Mouse (Mus musculus): Measurements from ENCODE around the gene Il15.

Gene Il15

GRCm38 (mm10) chr8:82402686-82403330, at the start of gene Il15:
Gene Il15 (minus strand): TSS chr8:82403222.
- no peak for DNase-seq (ENCODE audit: low read depth, low spot score)

DNA sequence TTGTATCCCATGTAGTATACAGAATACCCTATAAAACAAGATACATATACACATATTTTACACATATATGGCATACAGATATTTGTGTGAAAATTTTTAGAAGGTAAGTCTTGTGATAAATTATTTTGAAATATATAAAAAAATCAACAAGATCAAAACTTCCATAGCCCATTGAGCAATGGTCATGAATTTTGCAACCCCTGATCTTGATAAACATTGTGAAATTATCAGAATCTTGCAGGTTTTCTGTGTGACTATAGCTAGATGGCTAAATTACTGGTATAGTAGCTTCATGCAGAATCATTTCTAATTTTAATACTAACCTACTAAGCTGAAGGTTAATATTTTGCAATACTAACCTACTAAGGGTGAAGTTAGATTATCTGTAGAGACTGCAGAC, 41.9 kb upstream of the Il15 start:
- DNase-seq (ENCODE audit: low read depth, low spot score) = no peak

DNA sequence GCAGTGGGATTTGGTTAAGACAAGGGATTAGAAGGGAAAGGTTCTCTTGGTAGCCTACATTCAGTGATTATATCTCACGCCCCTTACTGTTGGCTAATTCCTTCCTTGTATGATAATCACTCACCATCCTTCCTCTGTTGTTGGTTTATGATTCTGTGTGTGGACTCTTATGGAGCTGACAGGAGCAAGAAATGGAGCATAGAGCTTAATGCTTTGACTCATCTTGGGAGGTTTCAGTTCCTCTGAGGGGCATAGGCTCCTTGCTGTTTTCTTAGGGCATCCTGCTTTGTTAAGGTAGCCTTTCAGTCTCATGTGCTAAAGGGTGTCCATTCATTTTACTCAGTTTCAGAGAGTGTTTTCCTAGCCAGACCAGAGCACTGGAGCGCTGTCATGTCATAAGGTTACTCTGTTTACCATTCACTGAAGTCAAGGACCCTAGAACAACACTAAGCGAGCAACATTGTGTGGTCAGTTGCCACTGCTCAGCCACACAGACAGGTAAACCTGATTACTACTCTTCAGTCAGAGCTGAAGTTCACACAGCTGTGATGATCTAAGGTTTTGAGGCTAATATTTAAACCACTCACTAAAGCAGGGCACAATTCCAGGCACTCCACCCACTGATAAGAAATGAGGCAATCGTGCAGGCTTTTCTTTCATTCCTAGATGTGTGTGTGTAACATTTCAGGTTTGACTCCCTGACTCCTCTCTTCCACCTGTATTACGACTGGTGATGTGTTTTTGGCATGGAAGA, 13.7 kb upstream of the Il15 start:
- no peak for DNase-seq (ENCODE audit: low read depth, low spot score)

DNA sequence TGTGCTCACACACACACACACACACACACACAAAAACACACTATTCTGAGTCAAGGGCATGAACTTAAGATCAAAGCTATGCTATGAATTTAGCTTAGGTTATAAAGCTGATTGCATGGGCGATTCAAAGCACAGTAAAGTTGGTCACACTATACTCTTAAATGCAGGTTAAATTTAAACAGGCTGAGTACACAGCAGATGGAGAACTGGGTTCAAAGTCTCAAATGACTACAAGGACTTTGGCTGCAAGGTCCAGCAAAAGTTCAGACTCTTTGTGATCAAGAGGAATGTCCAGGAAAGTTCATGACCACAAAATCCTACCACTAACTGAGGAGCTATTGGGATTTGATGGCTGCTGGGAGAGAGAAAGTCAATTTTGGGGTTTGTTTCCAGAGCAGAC, 12.5 kb upstream of the Il15 start:
- DNase-seq (ENCODE audit: low read depth, low spot score) = no peak

GRCm38 (mm10) chr8:82410135-82410534, 7.1 kb upstream of the Il15 start:
- DNase-seq (ENCODE audit: low read depth, low spot score) = no peak

- DNase-seq (ENCODE audit: low read depth, low spot score) = no peak
Observed at GRCm38 (mm10) chr8:82407060-82407459, 4.0 kb upstream of the Il15 start.

GRCm38 (mm10) chr8:82404068-82404467, 1.0 kb upstream of the Il15 start:
- no peak for DNase-seq (ENCODE audit: low read depth, low spot score)

- no peak for DNase-seq (ENCODE audit: low read depth, low spot score)
Observed at GRCm38 (mm10) chr8:82402261-82402685, 749 bp downstream of the Il15 start.

GRCm38 (mm10) chr8:82401490-82401889, 1.5 kb downstream of the Il15 start:
- no peak for DNase-seq (ENCODE audit: low read depth, low spot score)

DNA sequence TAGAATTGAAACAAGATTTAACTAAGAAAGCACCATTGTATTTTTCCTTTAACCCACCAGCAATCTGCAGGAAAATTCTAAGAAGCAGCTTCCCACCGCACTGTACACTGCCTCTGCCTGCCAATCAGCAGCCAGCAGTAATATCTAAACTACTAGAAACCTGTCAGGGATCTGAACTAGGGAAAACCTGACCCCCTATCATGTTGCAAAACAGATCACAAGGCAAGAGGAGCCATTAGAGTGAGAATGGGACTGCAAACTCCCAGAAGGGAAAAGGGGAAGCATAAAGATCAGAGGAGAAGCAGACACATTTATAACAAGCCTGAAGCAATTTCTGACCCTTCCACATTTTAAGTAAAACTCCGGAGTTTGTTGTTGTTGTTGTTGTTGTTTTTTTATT, 2.0 kb downstream of the Il15 start:
- no peak for DNase-seq (ENCODE audit: low read depth, low spot score)

DNA sequence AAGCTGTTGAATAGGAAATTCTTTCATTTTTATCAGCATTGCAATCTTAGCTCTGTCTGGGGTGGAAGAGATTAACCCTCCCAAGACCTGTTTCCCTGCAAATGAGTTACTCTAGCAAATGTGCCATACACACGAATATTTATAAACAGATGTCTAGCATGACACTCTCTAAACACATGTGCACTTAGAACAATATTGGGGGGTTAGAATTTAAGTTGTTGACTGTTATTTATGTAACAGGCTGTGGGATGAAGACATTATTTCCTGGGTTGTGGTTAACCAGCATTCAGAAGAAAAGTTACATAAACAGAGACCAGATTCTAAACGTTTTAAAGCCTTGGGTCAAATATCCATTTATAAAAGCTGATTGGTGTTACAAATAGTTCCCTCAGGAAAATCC, 2.6 kb downstream of the Il15 start:
- DNase-seq (ENCODE audit: low read depth, low spot score) = no peak

DNA sequence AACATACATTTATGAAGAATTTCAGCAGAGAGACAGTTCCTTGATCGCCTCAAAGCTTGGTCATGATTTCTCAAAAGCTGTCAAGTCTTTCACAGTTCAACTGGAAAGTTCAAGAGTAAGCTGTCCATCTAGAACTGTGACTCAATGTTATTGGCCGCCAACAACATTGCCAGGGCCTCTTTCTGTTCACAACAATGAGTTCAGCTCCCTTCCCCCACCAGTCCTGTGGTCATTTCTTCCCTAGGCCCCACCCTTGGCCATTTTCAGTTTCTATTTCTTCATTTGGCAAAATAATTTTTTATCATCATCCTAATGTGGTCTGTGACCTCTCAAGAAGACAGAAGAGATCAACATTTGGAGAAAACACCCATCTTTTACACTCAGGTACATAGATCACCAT, 4.5 kb downstream of the Il15 start:
- no peak for DNase-seq (ENCODE audit: low read depth, low spot score)

DNA sequence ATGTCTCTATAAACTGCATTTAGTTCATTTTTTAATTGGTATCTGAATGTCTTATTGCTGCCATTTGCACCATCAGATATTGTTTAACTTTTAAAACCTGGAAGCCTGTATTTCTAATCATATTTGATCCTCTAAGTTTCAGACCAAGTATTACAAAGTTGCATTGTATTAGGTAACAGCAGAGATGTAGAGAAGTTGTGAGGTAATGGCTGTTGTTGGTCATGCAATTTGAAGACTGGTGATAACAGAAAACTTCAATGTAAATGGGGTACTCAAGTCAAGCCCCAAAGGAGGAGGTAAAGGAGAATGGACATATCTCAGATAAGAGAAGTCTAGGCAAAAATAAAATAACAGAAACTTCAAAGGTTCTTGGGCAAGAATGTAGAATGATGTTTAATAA, 11.8 kb downstream of the Il15 start:
- no peak for DNase-seq (ENCODE audit: low read depth, low spot score)

- no peak for DNase-seq (ENCODE audit: low read depth, low spot score)
Observed at GRCm38 (mm10) chr8:82388356-82388902, 14.6 kb downstream of the Il15 start.

DNA sequence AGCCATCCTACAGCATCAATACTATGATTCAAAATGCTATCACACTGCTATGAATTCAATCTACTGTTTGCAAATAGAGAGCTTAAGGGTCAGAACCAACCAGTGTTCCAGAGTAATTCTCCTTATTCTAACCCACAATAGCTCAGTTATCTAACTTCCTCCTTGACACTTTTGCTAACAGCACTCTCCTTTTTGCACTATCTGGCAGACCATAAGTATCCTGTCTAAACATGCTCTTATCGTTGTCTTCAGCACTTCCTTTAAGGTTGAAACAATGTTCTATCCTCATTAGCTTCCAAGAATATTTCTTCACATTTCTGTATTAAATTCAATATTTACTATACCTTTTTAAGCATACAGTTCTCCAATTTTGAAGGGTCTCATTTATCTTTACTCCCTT, 15.4 kb downstream of the Il15 start:
- DNase-seq (ENCODE audit: low read depth, low spot score) = no peak

GRCm38 (mm10) chr8:82385867-82386266, 17.2 kb downstream of the Il15 start:
- DNase-seq (ENCODE audit: low read depth, low spot score) = no peak

- no peak for DNase-seq (ENCODE audit: low read depth, low spot score)
Observed at GRCm38 (mm10) chr8:82384458-82385234, 18.4 kb downstream of the Il15 start.

DNA sequence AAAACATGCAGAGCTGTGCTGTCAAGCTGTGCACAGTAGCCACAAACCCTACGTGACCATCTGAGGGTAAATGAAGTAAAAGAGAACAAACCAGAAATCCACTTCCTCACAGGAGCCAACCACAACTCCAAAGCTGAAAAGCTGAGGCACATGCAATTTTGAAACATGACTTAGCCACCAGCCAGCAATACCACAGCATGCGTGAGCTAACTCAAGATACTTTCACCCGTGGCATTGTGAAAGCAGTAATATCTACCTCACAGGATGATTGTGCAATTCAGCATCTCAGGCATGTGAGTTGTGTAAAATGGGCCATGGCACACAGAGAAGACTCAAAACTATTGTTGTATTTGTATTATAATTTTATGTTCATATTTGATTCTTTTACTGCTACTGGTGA, 19.7 kb downstream of the Il15 start:
- DNase-seq (ENCODE audit: low read depth, low spot score) = no peak

DNA sequence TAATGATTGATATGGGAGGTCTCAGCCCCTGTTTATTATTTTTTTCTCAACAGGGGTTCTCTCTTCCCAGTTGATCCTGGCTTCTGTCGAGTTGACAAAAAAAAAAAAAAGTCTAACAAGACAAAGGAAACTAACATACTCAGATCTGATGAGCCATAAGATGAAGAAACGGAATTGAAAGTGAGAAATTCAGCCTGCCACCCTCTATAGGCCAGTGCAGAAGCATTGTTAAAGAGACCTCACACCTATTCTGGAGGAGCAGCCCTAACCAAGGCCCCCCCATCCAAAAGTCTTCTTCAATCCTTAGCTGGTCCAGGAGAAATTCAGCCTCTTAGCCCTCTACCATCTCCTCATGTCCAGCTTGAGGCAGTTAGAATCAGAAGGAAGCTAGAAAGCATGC, 20.7 kb downstream of the Il15 start:
- no peak for DNase-seq (ENCODE audit: low read depth, low spot score)

- DNase-seq (ENCODE audit: low read depth, low spot score) = no peak
Observed at GRCm38 (mm10) chr8:82374470-82374869, 28.6 kb downstream of the Il15 start.

DNA sequence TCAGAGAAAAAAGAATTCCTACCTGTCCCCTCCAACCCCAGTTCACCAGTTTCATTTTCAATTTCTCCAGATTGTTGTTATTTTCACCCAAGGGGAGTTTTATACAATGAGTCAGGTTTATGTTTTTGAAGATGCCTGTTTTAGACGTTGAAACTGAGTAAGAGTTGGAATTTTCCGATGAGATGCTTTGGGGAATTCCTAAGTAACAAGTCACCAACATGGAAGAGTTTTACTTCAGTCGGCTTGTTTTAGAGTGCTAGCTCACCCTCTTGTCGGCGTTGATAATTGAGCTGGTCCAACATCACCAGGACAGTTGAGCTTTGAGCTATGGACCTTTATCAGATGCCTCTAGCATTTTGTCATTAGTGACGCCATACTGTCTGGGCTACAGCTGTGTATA, 30.2 kb downstream of the Il15 start:
- no peak for DNase-seq (ENCODE audit: low read depth, low spot score)

GRCm38 (mm10) chr8:82370657-82371056, 32.4 kb downstream of the Il15 start:
- DNase-seq (ENCODE audit: low read depth, low spot score) = no peak

Measured in retina, adult 2 months (tissue).